Mouse (Mus musculus): Measurements from ENCODE around the gene Speg.

GRCm38 (mm10) chr1:75422216-75422822 lies 47.2 kb downstream of the Speg start:
- no peak for TF ChIP-seq POLR2A (IDR thresholded peaks at IDR 0.05; ENCODE audit: borderline replicate concordance, extremely low read depth, low read depth, low read length)
- no peak for TF ChIP-seq CTCF (IDR thresholded peaks at IDR 0.05; ENCODE audit: insufficient read depth, low read length)
